Mouse (Mus musculus) gastrocnemius, postnatal 4 days (tissue): ENCODE measurements around the gene Frmpd2. TPM values are rescaled to one million over a fixed set of nuclear protein-coding genes. Genes with fewer than 3 reads are reported as not detected.

Source experiments
- DNase-seq, 2 experiments: peaks; one replicate each; pipeline ENCODE4 v3.0.0; 2021 to 2022; ENCODE audit warnings: low spot score in 2 of 2, mixed read lengths in 2 of 2
- total RNA-seq, 2 experiments: library from RNA; stranded (reverse); gene quantifications; 2 replicates each; pipeline ENCODE4 v1.2.3; 2021

Frmpd2 gene
- total RNA-seq, 2 experiments from 2014 or later, result not detected

DNA sequence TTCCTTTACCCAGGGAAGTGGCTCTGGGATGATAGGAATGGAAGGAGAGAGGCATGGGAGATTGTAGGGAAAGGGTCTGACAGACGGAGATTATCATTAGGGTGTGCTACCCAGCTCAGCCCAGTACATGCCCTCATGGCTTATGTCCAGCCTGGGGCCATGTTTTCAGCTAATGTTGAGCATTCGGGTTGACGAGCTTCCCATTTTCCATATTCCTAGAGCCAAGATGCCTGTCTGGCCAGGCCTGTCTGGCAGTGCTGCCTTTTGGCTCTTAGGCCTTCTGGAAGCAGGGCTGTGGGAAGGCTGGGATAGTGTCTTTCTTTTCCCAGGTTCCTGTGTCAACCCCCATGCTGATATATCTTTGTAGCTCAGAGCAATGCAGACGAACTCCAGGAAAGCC is 35.2 kb downstream of the Frmpd2 start:
- DNase-seq, result no peak

DNA sequence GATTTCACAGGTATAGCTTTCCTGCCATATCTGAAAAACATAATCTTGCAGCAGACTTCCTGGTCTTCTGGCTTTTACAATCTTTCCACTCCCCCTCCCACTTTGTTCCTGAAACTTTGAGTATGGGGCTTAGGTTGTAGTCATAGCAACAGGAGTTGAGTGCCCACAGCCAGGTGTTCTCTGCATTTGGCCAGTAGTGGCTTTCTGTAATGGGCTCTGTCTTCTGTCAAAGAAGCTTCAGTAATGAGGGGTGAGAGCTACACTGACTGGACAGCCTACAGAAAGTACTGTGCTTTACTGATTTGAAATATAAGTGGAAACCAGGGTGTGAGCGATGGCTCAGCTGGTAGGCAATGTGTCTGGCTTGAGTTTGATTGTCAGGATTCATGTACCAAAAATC is 37.2 kb downstream of the Frmpd2 start:
- DNase-seq, result no peak

DNA sequence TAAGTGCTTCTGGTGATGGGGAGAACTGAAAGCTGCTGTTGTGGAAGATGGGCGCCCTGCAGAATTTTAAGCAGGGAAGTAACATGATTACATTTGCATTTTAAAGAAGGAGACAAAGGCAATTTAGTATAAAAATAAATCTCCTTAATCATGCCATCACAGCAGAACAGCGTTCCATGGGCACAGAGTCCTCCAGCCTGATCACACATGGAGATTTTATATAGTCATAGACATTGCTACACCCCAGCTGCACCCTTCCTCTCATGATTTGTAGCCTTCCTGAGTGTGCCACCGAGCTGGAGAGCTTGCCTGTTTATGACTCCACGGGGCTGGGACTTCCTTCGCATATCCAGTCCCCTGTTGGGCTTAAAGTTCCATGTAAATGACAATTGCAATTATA is 42.4 kb downstream of the Frmpd2 start:
- no peak for DNase-seq

DNA sequence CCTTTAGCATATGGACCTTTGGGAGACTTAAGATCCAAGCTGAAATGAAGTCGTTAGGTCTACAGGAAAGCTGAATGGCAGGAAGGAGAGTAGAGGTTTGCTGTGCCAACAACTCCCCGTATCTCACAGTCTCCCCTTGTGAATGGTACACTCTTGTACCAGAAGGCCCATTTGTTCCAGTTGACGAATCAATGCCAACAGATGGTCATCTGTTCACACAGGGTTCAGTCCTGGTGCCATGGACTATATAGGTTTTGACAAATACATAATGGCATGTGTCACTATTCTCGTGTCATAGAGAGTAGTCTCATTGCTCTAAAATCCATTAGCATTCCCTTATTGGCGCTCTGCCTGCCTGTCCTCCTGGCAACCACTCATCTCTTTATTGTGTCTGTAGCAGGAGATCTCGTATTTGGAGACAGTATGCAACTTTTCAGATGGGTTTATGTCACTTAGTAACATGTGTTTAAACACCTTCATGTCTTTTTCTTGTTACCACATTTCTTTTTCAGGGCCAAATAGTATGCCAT is 43.3 kb downstream of the Frmpd2 start:
- no peak for DNase-seq

DNA sequence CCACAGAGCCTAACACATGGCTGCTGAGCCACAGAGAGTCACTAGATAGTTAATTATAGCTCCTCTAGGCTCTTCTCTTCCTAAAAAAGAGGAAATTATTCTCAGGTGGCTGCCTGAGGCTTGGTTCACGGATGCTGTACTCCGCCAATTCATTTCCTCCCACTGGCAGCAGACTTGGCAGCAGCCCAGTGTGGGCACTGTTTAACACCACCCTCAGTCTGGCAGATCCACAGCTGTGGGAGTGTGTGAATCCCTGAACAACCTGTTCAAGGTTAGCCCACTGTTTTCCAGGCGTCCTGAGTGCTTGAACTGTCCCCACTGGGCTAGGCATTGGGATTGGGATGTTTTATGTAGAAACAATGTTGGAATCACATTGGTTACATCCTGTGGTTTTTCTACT is 50.0 kb downstream of the Frmpd2 start:
- no peak for DNase-seq

DNA sequence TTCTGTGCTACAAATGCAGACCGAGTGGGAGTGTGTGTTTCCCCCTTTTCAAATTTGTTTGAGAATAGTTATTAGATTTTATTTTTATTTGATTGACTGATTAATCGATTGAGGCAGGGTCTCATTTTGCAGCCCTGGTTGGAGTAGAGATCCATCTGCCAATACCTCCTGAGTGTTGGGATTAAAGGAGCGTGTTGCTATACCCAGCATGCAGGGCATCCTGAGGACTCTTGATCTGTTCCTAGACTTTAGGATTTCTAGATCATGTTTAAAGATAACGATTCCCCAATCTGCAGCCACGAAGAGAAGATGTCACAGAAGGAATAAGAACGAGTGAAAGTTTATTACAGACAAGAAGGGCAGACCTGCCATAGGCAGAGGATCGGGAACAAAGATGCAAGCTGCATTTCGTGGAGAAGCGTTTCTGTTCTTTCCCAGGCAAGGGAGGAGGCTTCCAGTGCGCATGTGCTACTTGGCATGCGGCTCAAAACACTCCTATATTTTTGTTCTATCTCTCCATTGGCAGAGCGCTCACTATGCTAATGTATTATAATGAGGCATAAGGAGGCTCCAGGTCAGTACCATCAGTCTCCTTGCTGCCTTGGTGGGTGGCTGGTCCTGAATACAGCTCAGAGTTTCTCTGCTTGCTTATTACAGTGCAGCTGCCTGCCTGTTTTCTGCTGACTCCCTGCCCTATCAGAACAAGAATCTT is 53.9 kb downstream of the Frmpd2 start:
- no peak for DNase-seq

DNA sequence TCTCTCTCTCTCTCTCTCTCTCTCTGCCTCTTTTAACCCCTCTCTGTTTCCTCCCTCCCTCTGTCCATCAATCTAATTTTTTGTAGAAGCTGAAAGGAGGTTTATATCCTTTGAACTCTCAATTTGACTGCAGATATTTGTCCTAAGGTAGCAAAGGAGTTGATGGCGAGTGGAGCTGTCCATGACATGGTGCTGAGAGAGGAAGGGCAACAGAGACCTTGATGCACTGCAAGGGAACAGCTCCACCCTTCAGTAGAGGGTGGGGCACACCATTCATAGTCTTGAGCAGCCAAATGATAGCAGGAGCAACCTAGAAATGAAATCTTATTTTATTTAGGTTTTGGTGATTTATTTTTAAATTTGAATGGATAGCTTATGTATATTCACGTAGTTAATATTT is 55.1 kb downstream of the Frmpd2 start:
- DNase-seq, result no peak

DNA sequence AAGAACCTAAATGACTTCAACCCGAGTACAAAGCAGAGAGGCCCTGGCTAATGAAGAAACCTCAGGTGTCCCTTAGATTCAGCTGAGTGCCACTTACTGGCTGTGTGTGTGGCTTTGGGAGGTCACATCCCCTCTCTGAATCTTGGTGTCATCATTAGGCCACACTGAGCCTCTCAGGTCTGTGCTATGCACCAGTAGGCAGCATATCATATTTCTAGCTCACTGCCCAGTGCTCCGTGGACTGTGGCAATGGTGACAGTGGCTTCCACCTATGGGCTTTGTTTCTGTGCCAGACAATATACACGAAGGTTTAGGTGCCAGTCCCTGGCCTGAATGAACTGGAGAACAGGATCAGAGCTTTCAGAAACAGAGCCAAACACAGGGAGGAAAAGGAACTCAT is 56.4 kb downstream of the Frmpd2 start:
- DNase-seq, result no peak

DNA sequence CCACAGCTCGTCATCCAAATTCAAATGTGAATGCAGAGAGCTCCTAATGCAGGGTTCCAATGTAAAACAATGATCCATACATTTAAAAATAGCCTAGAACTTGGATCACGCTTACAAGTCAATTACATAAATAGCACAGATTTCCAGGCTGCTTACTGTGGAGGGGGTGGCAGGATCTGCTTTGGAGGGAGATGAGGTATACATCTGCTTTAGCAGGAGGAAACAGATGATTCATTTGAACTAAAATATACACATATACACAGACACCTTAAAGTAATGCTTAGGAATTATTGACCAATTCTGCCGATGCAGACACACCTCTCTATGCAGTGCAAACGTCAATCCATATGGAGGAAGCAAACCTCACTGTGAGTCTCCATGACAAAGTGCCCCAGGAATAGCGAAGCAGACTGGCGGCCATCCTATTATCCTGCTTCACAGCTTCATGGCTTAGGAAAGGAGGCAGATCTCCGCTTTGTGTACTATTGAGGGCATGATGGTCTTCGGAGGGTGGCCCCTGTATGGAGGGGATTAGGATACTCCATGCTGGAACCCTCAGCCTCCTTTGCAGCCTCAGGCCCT is 59.9 kb downstream of the Frmpd2 start:
- DNase-seq, result no peak

DNA sequence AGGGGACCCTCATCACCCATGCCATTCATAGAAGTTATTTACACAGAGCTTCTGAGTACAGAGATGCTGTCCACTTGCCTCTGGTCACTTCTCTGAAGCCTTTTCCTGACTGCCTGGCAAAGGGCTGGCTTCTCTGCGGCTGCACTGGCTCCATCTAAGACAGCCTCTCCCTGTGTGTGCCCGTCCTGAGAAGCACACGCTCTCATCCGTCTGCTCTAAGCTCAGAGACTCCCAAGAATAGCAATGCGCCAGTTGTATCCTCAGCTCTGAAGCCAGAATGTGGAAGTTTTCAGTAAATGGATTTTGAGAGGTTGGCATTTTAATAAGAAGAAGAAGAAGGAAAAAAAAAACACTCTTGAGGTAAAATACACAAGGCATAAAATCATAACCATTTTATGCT is 61.3 kb downstream of the Frmpd2 start:
- DNase-seq, result no peak

DNA sequence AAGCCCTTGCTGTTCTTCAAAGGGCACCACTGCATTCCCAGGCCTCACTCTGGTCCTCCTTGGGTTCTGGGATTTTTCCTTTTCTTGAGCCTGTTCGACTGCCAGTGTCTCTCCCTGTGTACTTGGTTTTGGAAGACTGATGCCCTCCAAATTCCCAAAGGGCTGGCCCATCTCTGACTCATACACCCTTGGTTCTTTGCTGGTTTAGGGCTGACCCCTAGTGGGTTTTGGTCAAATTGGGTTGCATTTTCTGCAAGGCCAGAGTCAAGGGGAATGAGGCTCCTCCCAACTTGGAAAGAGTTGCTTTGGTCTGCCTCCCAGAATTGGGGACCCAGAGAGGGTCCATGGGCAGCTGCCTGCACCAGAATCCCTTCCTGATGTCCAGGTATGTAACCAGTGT is 62.0 kb downstream of the Frmpd2 start:
- DNase-seq, result no peak

DNA sequence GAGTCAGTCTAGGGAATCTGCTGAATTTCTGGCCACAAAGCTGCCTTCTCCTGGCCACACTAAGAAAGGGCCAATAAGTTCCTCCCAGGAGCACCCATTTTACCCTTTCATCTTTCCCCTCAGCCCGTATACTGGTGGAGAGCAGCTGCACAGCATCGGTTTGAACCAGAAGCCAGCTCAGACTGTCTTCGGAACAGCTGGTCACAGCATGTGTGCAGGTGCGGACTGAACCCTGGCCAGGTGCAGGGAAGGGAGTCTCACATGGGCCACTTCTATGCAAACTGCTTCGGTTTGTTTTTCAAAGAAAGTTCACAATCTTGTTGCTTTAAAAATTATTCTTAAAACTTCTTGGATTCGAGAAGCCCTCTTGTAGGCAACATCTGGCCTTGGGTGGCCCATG is 63.8 kb downstream of the Frmpd2 start:
- no peak for DNase-seq

DNA sequence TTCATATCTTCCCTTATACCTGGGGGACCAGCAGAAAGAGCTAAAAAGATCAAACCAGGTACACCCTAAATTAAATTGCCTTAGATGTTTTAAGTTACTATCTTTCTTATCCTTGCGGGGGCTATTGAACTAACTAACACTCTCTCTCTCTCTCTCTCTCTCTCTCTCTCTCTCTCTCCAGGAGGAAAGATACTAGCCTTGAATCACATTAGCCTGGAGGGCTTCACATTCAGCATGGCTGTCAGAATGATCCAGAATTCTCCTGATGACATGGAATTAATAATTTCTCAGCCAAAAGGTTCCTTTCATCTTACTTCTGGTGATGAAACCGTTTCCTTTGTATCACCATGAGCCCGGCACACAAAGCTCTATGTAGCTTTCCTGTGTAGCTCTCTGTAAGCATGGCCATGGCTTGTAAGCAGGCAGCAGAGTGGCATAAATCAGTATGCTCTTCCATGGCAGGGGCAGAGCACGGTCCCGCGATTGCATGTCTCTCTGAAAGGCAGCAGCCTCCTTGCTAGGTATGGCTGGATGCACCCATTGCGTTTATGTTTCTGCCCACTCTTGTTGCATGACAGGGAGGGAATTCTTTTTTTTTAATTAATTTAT is 68.2 kb downstream of the Frmpd2 start:
- no peak for DNase-seq

DNA sequence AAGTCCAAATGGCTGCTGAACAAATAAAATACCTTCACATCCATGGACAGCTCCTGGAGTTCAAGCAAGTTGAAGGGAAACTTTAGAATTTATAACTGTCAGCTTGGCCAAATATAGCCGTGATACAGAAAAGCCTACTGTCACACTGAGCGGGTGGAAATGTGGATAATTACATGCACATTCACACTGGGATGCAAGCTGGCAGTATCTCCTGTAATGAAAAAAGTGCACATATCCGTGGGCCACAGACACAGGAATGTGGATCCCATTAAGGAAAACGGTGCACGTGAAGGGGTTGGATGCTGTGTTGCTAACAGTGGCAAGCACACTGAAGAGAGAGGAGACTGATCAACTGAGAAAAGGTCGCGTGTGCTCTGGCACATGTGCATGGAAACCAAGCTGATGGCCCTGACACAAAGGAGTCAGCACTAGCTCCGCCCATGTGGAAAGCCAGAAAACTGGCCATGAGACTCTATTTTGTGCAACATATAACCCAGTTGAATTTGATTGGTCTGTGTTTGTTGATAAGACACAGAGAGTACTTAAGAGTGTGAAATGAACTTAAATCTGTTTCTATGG is 74.2 kb downstream of the Frmpd2 start:
- no peak for DNase-seq

DNA sequence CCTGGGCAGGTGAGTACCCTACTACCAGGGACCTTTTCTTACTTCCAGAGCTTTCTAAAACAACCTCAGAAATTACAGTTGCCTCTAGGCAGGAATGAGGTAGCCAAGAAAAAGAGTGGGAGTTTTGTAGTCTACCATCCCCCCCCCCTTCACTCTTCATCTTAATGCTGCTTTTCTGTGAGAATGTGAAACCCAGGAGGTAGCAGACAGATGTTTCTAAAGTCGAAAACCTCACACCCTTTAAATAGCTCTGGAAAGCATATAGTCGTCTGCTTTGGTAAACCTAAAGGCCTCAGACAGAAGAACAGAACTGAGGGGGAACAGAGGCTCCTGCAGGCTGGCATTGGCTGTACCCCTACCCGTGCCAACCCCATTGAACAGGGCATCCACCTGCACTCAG is 77.2 kb downstream of the Frmpd2 start:
- DNase-seq, result no peak

DNA sequence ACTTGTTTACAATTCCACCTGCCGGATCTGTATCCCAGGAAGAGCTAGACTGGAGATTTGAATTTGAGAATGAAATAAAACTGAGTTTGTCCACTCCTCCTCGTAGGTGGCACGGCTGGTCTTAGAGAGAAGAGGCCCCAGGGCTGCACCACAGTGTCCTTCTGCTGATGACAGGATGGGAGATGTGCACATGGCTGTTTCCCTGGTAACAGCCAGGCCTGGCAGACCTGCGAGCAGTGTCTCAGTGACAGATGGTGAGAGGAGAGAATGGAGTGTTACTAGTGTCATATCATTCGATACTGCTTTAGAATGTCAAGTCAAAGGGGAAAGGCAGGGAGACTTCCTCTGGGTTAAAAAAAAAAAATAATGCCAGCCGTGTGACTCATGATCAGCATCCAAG is 78.4 kb downstream of the Frmpd2 start:
- DNase-seq, result no peak

DNA sequence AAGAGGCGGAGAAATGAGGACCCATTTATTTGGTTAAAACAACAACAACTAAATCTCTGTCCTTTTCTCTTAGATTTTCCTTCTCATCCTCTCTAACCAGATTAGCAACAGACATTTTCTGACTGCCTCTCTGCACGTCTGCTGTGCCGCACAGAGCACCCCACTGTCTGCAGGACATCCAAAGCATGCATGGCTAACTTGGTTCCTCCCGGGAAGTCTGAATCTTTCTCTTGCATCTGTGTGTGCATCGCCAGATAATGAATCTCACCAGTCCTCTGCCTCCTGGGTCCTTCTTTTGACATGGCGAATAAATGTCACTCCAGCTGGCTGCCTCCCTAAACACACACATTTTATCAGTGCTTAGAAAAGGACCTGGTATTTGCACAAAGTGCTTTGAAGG is 99.2 kb downstream of the Frmpd2 start:
- no peak for DNase-seq

DNA sequence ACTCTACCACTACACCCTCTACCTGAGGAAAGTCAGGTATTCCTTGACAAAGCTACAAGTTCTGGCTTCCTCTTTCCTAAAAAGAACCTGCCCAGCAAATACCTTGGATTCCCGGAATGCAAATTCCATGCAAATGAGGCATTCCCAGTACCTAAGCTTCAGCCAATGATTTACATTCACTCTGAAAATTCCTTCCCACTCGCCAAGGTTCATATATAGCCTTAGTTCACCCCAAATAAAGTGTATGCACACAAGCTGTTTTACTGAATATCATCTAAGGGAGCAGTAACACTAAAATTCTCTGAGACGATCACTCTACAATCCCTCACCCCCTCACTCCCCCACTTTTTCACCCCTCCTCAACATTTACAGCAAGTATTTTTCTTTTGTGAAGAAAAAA is 102.1 kb downstream of the Frmpd2 start:
- DNase-seq, result no peak

DNA sequence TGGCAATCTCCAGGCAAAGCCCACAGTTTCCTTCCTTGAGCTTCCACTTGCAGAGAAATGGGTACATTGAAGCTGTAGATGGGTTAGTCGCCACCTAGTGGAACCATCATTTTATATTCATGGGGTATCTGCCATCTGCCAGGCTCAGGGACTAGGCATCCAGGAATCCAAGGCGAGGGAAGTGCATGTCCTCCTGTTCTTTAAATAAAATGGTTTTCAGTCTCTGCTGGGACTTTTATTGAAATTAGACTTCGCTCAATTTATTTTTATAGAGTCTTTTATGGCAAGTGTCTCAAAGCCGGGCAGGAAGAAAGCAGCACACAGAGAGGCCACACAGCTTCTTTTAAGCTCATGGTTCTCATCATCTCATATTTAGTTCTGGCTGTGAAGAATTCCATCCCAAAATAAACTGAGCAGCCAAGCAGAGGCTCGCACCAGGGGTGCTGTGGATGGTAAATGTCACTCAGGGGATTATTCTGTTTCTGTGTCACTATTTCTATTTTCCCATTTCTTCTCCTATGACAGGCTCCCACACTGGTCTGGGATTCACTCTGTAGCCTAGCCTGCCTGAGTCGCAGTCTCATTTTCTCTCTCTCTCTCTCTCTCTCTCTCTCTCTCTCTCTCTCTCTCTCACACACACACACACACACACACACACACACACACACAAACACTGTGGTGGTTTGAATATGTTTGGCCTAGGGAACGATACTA is 108.4 kb downstream of the Frmpd2 start:
- no peak for DNase-seq

DNA sequence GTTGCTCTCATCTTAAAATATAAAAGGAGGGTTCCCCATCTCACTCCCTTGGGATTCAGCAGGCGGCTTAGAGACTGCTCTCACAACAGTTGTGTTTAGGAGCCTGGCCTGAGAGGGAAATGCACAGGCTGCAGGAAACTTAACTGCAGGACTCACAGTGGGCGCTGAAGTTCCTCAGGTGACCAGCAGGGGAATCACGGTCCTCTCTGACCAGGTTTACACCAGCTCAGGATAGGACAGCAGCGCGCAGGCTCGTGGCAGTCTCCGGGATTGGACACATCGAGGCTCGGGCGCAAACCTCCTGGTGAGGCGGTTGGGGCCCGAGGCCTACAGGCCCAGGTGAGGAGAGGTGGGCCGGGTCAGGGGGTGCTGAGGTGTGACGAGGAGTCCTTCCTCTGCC is 117.5 kb downstream of the Frmpd2 start, which contains the start of gene Ptpn20:
Gene Ptpn20 (plus strand): TSS at position 257 of the 400 bp plus-strand sequence.
- no peak for DNase-seq

DNA sequence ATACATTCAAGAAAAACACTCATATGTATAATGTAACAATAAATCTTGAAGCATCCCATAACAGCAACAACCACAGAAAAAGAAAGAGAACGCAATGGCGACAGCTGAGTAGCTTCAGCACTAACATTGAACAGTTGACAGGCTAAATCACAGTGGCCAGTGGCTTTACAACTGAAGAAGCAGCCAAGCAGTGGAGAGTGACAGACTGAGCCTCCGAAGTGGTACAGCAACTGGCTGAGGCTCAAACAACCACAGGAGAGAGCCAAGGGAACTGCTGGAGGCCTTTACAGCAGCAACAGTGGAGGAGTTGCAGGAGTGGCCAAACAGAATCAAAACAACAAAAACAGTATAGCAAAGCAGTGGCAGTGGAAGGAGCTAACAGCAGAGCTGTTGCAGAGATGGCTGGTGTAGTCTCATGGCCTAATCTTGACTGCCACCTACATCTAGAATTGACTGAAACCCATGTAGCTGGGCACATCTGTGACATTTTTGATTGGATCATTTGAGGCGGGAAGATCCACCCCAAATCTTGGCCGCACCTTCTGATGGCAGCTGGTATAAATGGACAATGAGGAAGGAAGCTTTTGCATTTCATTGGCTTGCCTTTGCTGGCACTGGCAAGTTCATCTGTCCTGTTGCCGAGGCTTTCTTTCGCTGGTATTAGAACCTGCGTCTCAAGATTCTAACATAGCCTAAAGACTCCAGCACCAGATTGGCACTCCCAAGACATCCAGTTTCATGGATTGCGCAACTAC is 127.1 kb downstream of the Frmpd2 start:
- DNase-seq, result no peak
